Mouse (Mus musculus): Measurements from ENCODE around the gene Krtap17-1.

DNA sequence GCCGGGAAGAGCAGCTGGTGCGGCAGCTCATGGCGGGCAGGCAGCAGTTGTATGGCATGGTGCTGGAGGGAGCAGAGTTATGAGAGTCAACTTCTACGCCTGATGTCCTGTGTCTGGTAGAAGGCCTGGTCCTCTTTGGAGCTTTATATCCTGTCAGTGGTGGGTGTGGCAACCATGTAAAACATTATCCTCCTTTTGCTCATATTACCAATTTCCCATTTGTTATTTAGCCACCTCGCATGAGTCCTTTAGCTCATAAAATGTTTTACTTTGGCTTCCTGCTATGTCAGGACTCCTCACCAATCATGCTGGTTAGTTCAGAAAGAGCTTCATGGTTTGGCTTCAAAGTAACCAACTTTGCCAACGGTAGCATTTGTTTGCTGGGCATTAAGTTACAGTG, 36.0 kb upstream of the Krtap17-1 start, which contains the start of gene Krt33b:
- TF ChIP-seq POLR2A (IDR thresholded peaks at IDR 0.05; ENCODE audit: extremely low read depth, insufficient read depth, low read length) (no peak), CTCF (IDR thresholded peaks at IDR 0.05; ENCODE audit: low read depth, low read length) (no peak)
